Mouse (Mus musculus) frontal cortex, adult (tissue): ENCODE measurements around the gene Wt1.

Source experiments
- ATAC-seq: cut with Nextera tagmentation; 2 replicates; pipeline ENCODE4 v1.9.2; 2017; ENCODE audit warnings: mild to moderate bottlenecking, moderate library complexity, mixed read lengths; ENCODE audit not compliant: low TSS enrichment

The Wt1 gene

DNA sequence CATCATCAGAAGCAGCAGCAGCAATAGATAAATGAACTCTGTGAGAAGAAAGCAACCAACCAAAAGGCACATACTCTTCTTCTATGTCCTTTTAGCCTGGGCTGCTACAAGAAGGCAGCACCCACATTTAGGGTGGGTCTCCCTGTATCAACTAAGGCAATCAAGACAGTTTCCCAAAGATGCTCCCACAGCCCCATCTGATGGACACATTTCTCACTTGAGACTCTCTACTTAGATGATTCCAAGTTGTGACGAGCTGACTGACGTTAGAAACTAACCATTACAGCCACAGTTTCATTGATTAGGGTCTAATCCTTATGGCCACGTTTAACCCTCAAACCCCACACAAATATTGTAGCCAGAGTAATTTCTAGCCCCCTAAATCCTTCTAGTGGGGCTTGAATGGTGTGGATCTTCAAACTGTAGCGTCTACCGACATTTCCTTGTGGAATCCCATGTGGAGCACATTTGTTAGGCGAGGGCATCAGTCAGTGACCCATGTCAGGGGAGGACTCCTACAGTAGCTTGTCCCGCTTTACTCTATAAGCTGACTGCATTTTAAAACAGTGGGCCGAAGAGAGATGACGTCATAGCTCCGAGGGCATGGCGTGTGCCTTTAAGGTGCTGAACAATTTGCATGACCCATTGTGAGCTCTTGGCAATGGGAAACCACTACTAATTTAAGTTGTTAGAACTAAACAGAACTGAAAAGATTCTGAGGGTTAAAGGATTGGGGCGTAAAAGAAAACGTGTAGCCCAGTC lies 59.6 kb downstream of the Wt1 start:
- no peak for ATAC-seq

DNA sequence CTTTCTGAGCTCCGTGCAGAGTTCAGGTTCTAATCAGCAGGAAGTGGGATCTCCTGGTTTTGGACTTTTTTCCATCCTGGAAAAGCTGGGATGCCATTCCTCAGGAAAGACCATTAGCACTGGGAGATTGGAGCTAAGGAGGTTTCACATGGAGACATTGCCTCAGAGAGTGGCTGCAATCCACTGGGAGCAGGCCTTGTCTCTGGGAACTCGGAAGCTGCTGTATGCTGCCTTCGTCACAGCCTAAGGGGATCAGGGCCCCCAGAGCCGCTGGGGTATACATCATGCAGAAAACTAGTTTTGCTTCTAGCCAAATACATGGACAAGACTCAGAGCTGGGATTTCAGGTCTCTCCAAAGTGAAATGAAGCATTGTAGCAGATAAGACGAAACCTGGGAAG lies 60.3 kb downstream of the Wt1 start:
- no peak for ATAC-seq

DNA sequence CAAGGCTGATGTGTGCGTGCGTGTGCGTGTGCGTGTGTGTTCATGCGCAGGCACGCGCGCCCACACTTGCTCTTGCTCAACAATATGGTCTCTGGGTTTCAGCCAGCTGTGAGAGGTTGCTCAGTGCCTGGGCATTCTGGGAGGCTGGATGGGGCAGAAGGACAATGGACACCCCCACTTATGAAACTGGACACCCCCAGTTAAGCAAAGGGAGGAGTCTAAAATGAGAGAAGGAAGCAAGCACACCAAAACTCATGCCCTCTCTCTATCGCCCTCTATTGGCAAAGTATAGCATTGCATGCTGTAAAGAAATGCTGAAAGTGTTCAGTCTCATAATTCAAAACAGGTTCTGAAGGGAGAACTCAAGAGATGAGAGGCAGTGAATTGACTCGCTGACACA lies 61.9 kb downstream of the Wt1 start:
- no peak for ATAC-seq

DNA sequence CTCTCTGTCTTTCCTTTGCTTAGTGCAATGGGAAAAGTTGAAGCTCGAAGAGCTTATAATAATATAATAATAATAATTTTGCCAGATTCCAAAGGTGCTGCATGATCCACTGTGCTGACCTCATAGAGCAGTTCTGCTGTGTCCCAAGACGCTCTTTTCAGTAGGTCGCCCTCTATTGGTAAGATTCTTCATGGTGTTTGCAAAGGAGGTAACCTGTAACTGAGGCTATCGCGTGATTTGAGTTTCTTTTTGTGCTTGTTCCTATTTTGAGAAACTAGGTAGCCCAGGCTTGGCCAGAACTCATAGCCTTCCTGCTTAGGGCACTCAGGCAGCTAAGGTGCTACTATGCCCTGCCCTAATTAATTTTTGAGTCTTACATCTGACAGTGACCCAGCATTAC lies 63.0 kb downstream of the Wt1 start:
- ATAC-seq: 0 out of 2 replicates have a peak, but pooled peaks have one; percentile 50

DNA sequence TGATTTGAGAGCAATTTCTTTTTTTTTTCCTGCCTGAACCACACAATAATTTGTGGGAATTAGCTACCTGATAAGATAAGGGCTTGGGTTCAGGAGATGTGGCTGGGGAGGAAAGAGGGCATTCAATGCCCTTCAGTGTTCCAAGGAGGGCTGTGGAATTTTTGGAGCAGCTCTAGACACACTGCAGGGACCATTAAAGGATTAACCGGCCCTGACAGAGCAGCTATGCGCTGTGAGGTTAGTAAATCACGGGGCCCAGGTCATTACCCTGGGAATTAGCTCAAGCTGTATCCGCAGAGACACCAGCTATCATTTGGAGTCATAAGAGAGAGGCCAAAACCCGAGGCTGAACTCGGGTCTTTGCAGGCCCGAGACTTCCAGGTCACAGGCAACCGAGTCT lies 73.8 kb downstream of the Wt1 start:
- ATAC-seq: no peak

DNA sequence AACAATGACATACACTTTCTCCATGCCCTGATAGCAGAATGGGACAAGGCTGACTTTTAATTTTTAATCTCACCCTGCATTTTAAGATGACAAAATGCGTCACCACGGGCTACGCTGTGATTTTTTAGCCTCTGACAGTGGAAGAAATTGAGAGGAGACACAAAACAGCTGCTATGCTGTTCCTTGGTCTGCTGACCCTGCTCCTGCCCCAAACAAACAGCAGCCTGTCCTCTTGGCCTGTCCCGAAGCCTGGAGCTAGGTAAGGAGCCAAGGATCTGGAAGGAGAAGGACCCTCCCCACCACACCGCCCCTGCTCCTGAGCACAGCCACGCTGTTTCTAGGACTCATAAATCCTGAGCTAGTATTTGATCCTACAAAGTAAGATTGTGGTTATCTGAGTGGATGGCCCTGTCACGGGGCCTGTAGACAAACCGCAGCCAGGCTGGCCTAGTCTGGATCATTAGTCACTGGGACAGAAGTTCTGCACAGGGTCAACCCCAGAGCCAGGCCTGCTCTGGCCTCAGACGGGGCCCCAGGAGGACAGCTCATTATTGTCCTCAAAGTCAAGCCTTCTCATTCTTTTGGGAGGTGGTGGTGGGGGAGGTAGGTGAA lies 80.3 kb downstream of the Wt1 start:
- ATAC-seq: no peak

DNA sequence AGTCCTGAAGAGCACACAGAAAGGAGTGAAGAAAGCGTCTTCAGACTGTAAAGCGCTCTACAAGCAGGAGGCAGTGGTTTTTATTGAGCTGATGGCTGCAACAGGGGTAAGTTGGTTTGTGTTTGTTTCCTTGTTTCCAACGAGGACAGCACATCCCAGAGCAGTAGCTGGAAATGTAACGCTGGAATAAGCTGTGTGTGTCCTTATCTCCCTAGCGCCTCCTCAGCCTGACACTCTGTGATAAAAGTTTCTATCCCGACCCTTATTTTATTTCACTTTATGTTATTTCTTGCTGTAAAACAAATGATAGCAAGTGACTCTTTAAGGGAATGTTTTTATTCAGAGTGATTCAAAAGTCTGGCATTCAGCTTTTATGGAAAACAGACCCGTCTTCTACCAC lies 86.5 kb downstream of the Wt1 start:
- no peak for ATAC-seq

DNA sequence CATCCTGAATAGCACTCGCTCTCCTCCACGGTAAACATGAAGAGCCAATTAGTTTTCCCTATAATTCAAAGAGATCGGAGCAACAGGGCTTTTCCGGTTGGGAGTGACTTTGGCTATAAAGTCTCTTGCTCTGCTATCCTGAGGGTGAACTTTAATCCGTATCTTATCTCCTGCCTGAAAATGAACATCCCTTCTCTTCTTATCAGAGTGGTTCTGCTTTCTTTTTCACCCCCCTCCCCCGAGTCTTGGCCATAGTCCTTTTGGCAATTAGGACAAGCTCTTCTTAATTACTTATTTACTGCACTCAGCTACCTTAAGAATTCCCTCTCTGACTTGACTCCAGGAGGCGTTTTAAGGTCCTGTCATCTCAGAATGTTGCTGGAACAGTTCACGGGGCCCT lies 89.6 kb downstream of the Wt1 start:
- no peak for ATAC-seq

DNA sequence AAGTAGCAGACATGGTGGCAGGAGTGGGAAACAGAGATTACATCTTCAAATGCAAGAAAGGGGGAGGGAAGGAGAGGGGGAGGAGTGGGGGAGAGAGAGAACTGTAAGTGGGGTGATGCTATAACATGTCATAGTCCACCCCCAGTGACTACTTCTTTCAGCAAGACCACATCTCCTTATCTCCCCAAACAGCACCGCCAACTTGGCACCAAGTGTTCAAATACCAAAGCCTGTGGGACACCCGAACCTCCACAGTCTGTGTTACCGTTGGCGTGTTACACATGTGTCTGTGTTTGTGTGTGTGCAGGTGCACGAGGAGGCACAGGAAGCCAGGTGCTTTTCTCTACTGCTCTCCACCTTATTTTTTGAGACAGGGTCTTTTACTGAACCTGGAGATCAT lies 92.9 kb downstream of the Wt1 start:
- ATAC-seq: no peak

DNA sequence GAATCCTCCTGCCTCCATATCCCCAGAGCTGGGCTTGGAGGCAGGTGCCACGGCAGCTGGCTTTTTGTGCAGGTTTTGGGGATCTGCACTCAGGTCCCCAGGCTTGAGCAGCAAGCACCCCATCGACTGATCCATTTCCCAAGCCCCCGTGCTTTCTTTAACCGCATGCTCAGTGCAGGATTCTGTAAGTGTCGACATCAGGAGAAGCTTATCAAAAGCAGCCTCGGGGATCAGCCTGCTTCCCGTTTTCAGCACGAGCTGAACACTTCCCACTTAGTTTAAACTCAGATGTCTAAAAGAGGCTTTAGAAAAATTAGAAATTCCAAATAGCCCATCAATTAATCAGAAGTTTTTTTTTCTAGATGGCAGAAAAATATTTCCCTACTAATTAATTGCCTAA lies 93.3 kb downstream of the Wt1 start:
- no peak for ATAC-seq

DNA sequence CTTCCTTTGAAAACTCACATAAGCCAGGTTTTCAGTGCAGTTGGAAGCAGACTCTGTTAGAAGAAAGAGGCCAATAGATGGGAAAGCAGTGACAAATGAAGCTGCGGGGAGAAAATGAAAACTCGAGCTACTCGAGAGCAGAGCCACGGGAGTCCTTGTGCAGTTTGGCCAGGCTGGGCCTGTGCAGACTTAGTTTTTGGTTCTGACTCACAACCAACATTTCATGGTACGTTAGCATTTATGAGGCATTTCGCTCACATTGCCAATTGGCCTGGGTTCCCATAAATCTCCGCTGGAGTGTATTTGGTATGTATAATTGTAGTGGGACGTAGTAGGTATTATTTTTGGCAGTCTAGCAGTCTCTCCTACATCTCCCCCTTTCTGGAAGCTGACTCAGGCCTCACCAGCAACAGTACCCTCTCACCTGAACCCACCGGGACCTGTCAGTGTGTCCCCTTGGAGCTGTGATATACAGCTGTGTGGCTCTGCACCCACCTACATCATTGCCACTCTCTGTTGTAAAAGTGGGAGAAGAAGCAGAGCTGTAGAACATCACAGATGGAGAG lies 94.5 kb downstream of the Wt1 start:
- ATAC-seq: peak; percentile 74
